Mouse (Mus musculus): ENCODE measurements at regions not wholly inside any gene's neighbourhood (a gene's known extent, or its start where the extent isn't known, plus 50 kb on each side); places are given as distances from the start of the nearest gene placed in this dataset.

GRCm38 (mm10) chr4:40014666-40015065 is 128.2 kb upstream of the Aco1 start:
- no peaks in the 10 kb centered on the region for H3K4me1 ChIP-seq (ENCODE audit: control insufficient read depth, insufficient read depth, low read length)
- H3K4me3 ChIP-seq (ENCODE audit: low read length): no peak overlapping the region
- no peak for ATAC-seq (ENCODE audit: low FRiP score, low TSS enrichment)
- H3K4me2 ChIP-seq (replicated peaks; ENCODE audit: low read depth, low read length): 0 out of 2 replicates have a peak overlapping the region, but pooled peaks have one; percentile 15
- no peaks in the 10 kb centered on the region for H3K9me3 ChIP-seq (ENCODE audit: control insufficient read depth, low read length)
- no peaks in the 10 kb centered on the region for H3K36me3 ChIP-seq (ENCODE audit: control insufficient read depth, insufficient read depth, low read length)
- no peaks in the 10 kb centered on the region for H3K27me3 ChIP-seq (ENCODE audit: control insufficient read depth, insufficient read depth, low read length)
- no peak overlapping the region for H3K9ac ChIP-seq (ENCODE audit: low read depth, low read length)
- WGBS: 42% methylated on average over 7 of the region's 7 CpGs
- no peak overlapping the region for H3K27ac ChIP-seq (ENCODE audit: low read depth, low read length)

DNA sequence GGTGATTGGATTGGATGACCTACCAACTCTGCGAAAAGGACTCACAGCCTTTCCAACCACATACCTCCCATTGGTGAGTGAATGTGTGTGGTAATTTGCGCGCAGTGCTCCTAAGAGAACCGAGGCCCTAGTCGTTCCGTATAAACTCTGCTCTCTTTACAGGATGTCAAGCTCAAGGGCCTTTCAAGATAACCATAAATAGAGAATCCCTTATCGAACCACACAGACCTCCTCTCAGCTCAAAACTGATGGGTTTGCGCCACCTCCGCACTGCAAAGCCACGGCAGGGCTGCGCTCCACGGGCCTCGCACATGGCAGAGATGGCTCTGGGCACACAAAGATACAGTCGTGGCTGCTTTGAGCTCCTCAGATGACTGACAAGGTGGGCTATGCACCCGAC is 126.0 kb upstream of the Aco1 start:
- ATAC-seq (ENCODE audit: low FRiP score, low TSS enrichment): no peak
- Histone ChIP-seq H3K4me1 (ENCODE audit: control insufficient read depth, insufficient read depth, low read length) (no peaks in the 10 kb centered on the region), H3K27ac (ENCODE audit: low read depth, low read length) (no peak overlapping the region), H3K27me3 (ENCODE audit: control insufficient read depth, insufficient read depth, low read length) (no peaks in the 10 kb centered on the region), H3K36me3 (ENCODE audit: control insufficient read depth, insufficient read depth, low read length) (no peaks in the 10 kb centered on the region), H3K9ac (ENCODE audit: low read depth, low read length) (no peak overlapping the region), H3K4me3 (ENCODE audit: low read length) (no peak overlapping the region), H3K4me2 (replicated peaks; ENCODE audit: low read depth, low read length) (no peak overlapping the region), H3K9me3 (ENCODE audit: control insufficient read depth, low read length) (no peaks in the 10 kb centered on the region)
- WGBS: 87% methylated on average over 15 of the region's 15 CpGs

- Histone ChIP-seq H3K36me3 (ENCODE audit: control insufficient read depth, insufficient read depth, low read length) (no peaks in the 10 kb centered on the region), H3K4me2 (replicated peaks; ENCODE audit: low read depth, low read length) (no peak overlapping the region), H3K9ac (ENCODE audit: low read depth, low read length) (no peak overlapping the region), H3K4me1 (ENCODE audit: control insufficient read depth, insufficient read depth, low read length) (no peaks in the 10 kb centered on the region), H3K4me3 (ENCODE audit: low read length) (no peak overlapping the region), H3K27ac (ENCODE audit: low read depth, low read length) (no peak overlapping the region), H3K9me3 (ENCODE audit: control insufficient read depth, low read length) (no peaks in the 10 kb centered on the region), H3K27me3 (ENCODE audit: control insufficient read depth, insufficient read depth, low read length) (no peaks in the 10 kb centered on the region)
- ATAC-seq (ENCODE audit: low FRiP score, low TSS enrichment): no peak
- 69% methylated on average over 4 of the region's 4 CpGs for WGBS
These were observed 124.7 kb upstream of the Aco1 start for GRCm38 (mm10) chr4:40018208-40018607.

- H3K4me2 ChIP-seq (replicated peaks; ENCODE audit: low read depth, low read length): no peak overlapping the region
- H3K27ac ChIP-seq (ENCODE audit: low read depth, low read length): no peak overlapping the region
- no peaks in the 10 kb centered on the region for H3K9me3 ChIP-seq (ENCODE audit: control insufficient read depth, low read length)
- no peak overlapping the region for H3K4me3 ChIP-seq (ENCODE audit: low read length)
- no peak for ATAC-seq (ENCODE audit: low FRiP score, low TSS enrichment)
- no peak overlapping the region for H3K9ac ChIP-seq (ENCODE audit: low read depth, low read length)
- H3K27me3 ChIP-seq (ENCODE audit: control insufficient read depth, insufficient read depth, low read length): no peaks in the 10 kb centered on the region
- H3K4me1 ChIP-seq (ENCODE audit: control insufficient read depth, insufficient read depth, low read length): no peaks in the 10 kb centered on the region
- no peaks in the 10 kb centered on the region for H3K36me3 ChIP-seq (ENCODE audit: control insufficient read depth, insufficient read depth, low read length)
- 90% methylated on average over 1 of the region's 1 CpGs for WGBS
These were observed 111.5 kb upstream of the Aco1 start for GRCm38 (mm10) chr4:40031361-40031760.

DNA sequence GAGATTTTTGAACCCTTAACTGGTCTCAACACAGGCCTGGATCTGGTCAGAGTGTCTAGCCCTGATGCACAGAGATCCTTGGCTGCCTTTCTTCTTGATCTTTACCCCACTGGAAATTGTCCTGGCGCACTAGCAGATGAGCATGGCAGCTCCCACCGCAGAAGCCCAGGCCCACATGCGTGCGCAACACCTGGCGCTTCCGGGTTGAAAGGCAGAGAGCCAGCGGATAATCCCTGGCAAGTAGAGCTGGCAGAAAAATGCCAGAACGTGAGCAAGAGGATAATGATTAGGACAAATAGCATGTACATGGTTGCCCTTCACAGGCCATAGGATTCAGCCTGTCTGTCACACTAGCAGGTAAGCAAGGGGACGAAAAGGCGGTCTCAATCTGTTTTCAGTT is 95.0 kb upstream of the Aco1 start:
- Histone ChIP-seq H3K4me1 (ENCODE audit: control insufficient read depth, insufficient read depth, low read length) (no peaks in the 10 kb centered on the region), H3K4me2 (replicated peaks; ENCODE audit: low read depth, low read length) (no peak overlapping the region), H3K27me3 (ENCODE audit: control insufficient read depth, insufficient read depth, low read length) (no peaks in the 10 kb centered on the region), H3K9me3 (ENCODE audit: control insufficient read depth, low read length) (no peaks in the 10 kb centered on the region), H3K27ac (ENCODE audit: low read depth, low read length) (no peak overlapping the region), H3K4me3 (ENCODE audit: low read length) (no peak overlapping the region), H3K9ac (ENCODE audit: low read depth, low read length) (no peak overlapping the region), H3K36me3 (ENCODE audit: control insufficient read depth, insufficient read depth, low read length) (no peaks in the 10 kb centered on the region)
- WGBS: 97% methylated on average over 10 of the region's 10 CpGs
- ATAC-seq (ENCODE audit: low FRiP score, low TSS enrichment): no peak

DNA sequence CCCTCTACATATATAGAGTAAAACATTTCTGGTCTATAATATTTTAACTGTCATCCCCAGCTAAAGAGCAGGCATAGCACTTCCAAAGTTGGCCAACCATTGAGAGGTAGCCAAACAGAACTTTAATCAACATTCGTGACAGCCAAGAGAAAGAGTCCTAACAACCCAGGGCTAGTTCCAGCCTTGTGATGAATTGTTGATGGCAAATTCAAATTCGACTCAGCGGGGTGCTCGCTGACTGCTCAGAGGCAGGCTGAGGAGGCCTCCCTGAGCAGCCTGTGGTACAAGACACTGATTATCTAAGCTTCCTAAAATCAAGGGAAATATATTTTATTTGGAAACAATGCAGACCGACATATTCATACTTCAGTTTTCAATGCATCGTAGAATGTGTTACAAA is 93.8 kb upstream of the Aco1 start:
- Histone ChIP-seq H3K27me3 (ENCODE audit: control insufficient read depth, insufficient read depth, low read length) (no peaks in the 10 kb centered on the region), H3K36me3 (ENCODE audit: control insufficient read depth, insufficient read depth, low read length) (no peaks in the 10 kb centered on the region), H3K9ac (ENCODE audit: low read depth, low read length) (no peak overlapping the region), H3K27ac (ENCODE audit: low read depth, low read length) (no peak overlapping the region), H3K4me1 (ENCODE audit: control insufficient read depth, insufficient read depth, low read length) (no peaks in the 10 kb centered on the region), H3K4me2 (replicated peaks; ENCODE audit: low read depth, low read length) (no peak overlapping the region), H3K4me3 (ENCODE audit: low read length) (no peak overlapping the region), H3K9me3 (ENCODE audit: control insufficient read depth, low read length) (0 out of 2 replicates have a peak, but pooled peaks cover 2% of the 10 kb centered on the region)
- no peak for ATAC-seq (ENCODE audit: low FRiP score, low TSS enrichment)
- 73% methylated on average over 6 of the region's 6 CpGs for WGBS

GRCm38 (mm10) chr4:40051848-40052247 is 91.0 kb upstream of the Aco1 start:
- no peaks in the 10 kb centered on the region for H3K36me3 ChIP-seq (ENCODE audit: control insufficient read depth, insufficient read depth, low read length)
- H3K4me3 ChIP-seq (ENCODE audit: low read length): no peak overlapping the region
- H3K9me3 ChIP-seq (ENCODE audit: control insufficient read depth, low read length): 0 out of 2 replicates have a peak, but pooled peaks cover 2% of the 10 kb centered on the region
- H3K4me1 ChIP-seq (ENCODE audit: control insufficient read depth, insufficient read depth, low read length): no peaks in the 10 kb centered on the region
- 39% methylated on average over 4 of the region's 4 CpGs for WGBS
- H3K27ac ChIP-seq (ENCODE audit: low read depth, low read length): no peak overlapping the region
- peak; percentile 46; the same call in 1 of the 2 replicates for ATAC-seq (ENCODE audit: low FRiP score, low TSS enrichment)
- H3K4me2 ChIP-seq (replicated peaks; ENCODE audit: low read depth, low read length): no peak overlapping the region
- H3K9ac ChIP-seq (ENCODE audit: low read depth, low read length): no peak overlapping the region
- H3K27me3 ChIP-seq (ENCODE audit: control insufficient read depth, insufficient read depth, low read length): no peaks in the 10 kb centered on the region

- H3K9me3 ChIP-seq (ENCODE audit: control insufficient read depth, low read length): 0 out of 2 replicates have a peak, but pooled peaks cover 2% of the 10 kb centered on the region
- no peaks in the 10 kb centered on the region for H3K36me3 ChIP-seq (ENCODE audit: control insufficient read depth, insufficient read depth, low read length)
- H3K4me1 ChIP-seq (ENCODE audit: control insufficient read depth, insufficient read depth, low read length): no peaks in the 10 kb centered on the region
- ATAC-seq (ENCODE audit: low FRiP score, low TSS enrichment): no peak
- no peak overlapping the region for H3K27ac ChIP-seq (ENCODE audit: low read depth, low read length)
- H3K27me3 ChIP-seq (ENCODE audit: control insufficient read depth, insufficient read depth, low read length): no peaks in the 10 kb centered on the region
- H3K9ac ChIP-seq (ENCODE audit: low read depth, low read length): no peak overlapping the region
- 71% methylated on average over 2 of the region's 2 CpGs for WGBS
- H3K4me3 ChIP-seq (ENCODE audit: low read length): no peak overlapping the region
- H3K4me2 ChIP-seq (replicated peaks; ENCODE audit: low read depth, low read length): no peak overlapping the region
These were observed 89.5 kb upstream of the Aco1 start for GRCm38 (mm10) chr4:40053391-40053790.

DNA sequence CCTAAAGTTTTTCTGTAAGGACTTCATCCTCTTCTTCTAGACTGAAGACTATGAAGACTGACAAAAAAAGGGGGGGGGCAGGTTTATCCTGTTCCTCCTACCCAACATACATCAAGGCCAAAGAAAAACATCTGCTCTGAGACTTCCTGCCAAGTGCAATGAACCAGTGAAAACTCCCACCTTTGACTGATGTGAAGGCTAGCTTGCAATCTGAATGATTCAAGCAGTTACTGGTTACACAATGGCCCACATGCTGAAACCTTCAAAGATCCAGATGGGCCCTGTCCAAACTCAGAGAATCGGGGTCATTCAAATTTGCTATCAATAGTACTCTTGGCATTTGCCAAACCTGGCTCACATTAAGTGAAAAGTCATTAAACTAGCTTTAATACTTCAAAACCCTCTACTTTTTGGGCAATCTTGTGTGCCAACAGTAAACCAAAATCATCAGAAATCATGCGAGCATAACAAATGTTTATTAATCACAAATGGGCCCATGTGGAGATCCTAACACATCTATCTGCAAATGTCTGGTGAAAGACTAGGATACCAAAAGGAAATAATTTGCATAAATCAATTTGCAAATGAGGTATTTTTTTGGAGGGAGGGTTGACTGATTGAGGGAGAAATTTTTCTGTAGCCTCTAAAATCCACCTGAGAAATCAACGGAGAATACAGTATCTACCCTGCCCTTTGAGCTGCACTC is 79.0 kb upstream of the Aco1 start:
- Histone ChIP-seq H3K9ac (ENCODE audit: low read depth, low read length) (no peak overlapping the region), H3K4me3 (ENCODE audit: low read length) (no peak overlapping the region), H3K27me3 (ENCODE audit: control insufficient read depth, insufficient read depth, low read length) (no peaks in the 10 kb centered on the region), H3K4me2 (replicated peaks; ENCODE audit: low read depth, low read length) (no peak overlapping the region), H3K27ac (ENCODE audit: low read depth, low read length) (no peak overlapping the region), H3K9me3 (ENCODE audit: control insufficient read depth, low read length) (peaks cover 6% of the 10 kb centered on the region; the same call in 1 of the 2 replicates), H3K4me1 (ENCODE audit: control insufficient read depth, insufficient read depth, low read length) (peaks cover 3% of the 10 kb centered on the region; the same call in 1 of the 2 replicates), H3K36me3 (ENCODE audit: control insufficient read depth, insufficient read depth, low read length) (no peaks in the 10 kb centered on the region)
- 43% methylated on average over 3 of the region's 3 CpGs for WGBS
- peak; percentile 91; the same call in 1 of the 2 replicates for ATAC-seq (ENCODE audit: low FRiP score, low TSS enrichment)
